Mouse (Mus musculus): ENCODE data around the gene Exoc3l4. TPM values are rescaled to one million over a fixed set of nuclear protein-coding genes. Genes with fewer than 3 reads are reported as not detected.

Gene Exoc3l4
- polyA plus RNA-seq, 1 experiment from 2014 or later, result 7.3 TPM

GRCm38 (mm10) chr12:111451561-111451960 lies 34.7 kb downstream of the Exoc3l4 start:
- ATAC-seq (replicated peaks; ENCODE audit: insufficient number of reproducible peaks, low FRiP score, low TSS enrichment, low read depth) (no peak), DNase-seq (ENCODE audit: low spot score) (no peak)
- Histone ChIP-seq H3K27ac (replicated peaks; ENCODE audit: low read depth, low read length) (no peak overlapping the region), H3K4me2 (ENCODE audit: low read depth, low read length) (no peak overlapping the region), H3K36me3 (replicated peaks; ENCODE audit: control insufficient read depth, insufficient read depth, low read depth, low read length) (no peaks in the 10 kb centered on the region), H3K4me3 (ENCODE audit: low read depth, low read length) (no peak overlapping the region), H3K9me3 (replicated peaks; ENCODE audit: control insufficient read depth, low read length) (no peaks in the 10 kb centered on the region), H3K9ac (replicated peaks; ENCODE audit: low read length) (no peak overlapping the region), H3K4me1 (ENCODE audit: control insufficient read depth, insufficient read depth, low read length) (peaks cover 11% of the 10 kb centered on the region), H3K27me3 (ENCODE audit: control insufficient read depth, insufficient read depth, low read length) (peaks cover 35% of the 10 kb centered on the region)
- WGBS, result 77% methylated on average over 7 of the region's 7 CpGs

DNA sequence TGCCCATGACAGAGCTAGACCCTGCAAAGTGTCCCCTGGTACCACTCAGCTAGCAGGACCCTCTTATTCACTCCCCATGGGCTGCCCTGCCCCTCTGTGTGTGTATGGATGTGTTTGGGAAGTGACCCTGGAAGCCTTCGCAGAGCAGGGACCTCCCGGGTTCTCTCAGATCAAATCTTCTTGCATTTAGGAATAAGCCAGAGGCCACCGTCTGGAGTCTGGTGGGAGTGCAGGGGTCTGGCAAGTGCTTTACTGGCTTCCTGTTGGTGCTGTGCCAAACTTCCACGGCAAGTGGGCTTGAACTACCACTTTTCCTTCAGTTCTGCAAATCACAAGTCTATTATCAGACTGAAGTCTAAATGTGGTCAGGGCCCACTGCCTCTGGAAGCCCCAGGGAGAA lies 37.2 kb downstream of the Exoc3l4 start:
- peaks cover 5% of the 10 kb centered on the region; the same call in 1 of the 2 replicates for H3K4me1 ChIP-seq (ENCODE audit: control insufficient read depth, insufficient read depth, low read length)
- H3K27me3 ChIP-seq (ENCODE audit: control insufficient read depth, insufficient read depth, low read length), result peaks cover 11% of the 10 kb centered on the region
- no peak overlapping the region for H3K9ac ChIP-seq (replicated peaks; ENCODE audit: low read length)
- no peak overlapping the region for H3K4me3 ChIP-seq (ENCODE audit: low read depth, low read length)
- no peaks in the 10 kb centered on the region for H3K9me3 ChIP-seq (replicated peaks; ENCODE audit: control insufficient read depth, low read length)
- no peak for DNase-seq (ENCODE audit: low spot score)
- 42% methylated on average over 4 of the region's 4 CpGs for WGBS
- no peak overlapping the region for H3K4me2 ChIP-seq (ENCODE audit: low read depth, low read length)
- no peak overlapping the region for H3K27ac ChIP-seq (replicated peaks; ENCODE audit: low read depth, low read length)
- no peak for ATAC-seq (replicated peaks; ENCODE audit: insufficient number of reproducible peaks, low FRiP score, low TSS enrichment, low read depth)
- H3K36me3 ChIP-seq (replicated peaks; ENCODE audit: control insufficient read depth, insufficient read depth, low read depth, low read length), result no peaks in the 10 kb centered on the region

DNA sequence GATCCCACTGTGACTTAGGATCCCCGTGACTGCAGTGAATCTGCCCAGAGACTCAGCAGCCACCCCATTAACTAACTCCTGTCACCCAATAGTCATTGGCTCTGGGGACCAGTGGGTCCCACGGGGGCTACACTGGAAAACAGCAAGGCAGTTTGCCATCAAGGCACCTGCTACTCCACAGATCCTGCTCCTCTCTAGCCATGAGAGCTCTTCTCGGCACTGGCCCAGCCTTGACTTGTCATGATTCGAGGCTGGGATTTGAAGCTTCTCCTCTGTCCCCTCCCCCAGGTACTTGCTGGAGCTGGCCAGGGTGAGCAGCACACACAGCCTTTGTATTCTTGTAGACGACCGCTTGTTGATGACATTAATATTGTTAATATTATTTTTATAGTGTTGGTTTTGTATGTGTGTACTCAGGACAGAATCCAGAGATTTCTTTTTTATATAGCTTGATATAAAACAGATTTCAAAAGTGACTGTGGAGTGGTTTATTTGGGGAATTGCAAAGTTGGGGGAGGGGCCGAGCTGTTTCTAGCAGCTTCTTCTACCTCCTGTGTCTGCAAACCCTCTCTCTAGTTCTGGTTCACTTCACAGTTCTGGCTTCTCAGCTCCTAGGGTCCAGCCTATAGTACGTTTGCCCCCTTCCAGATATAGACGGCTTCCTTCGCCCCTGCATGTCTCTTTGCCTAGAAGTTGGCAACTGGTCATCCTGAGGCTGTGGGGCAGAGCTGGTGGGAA lies 37.9 kb downstream of the Exoc3l4 start:
- Histone ChIP-seq H3K4me2 (ENCODE audit: low read depth, low read length) (no peak overlapping the region), H3K27me3 (ENCODE audit: control insufficient read depth, insufficient read depth, low read length) (peaks cover 7% of the 10 kb centered on the region), H3K4me1 (ENCODE audit: control insufficient read depth, insufficient read depth, low read length) (peaks cover 3% of the 10 kb centered on the region; the same call in 1 of the 2 replicates), H3K36me3 (replicated peaks; ENCODE audit: control insufficient read depth, insufficient read depth, low read depth, low read length) (no peaks in the 10 kb centered on the region), H3K9ac (replicated peaks; ENCODE audit: low read length) (no peak overlapping the region), H3K9me3 (replicated peaks; ENCODE audit: control insufficient read depth, low read length) (no peaks in the 10 kb centered on the region), H3K27ac (replicated peaks; ENCODE audit: low read depth, low read length) (no peak overlapping the region), H3K4me3 (ENCODE audit: low read depth, low read length) (no peak overlapping the region)
- ATAC-seq (replicated peaks; ENCODE audit: insufficient number of reproducible peaks, low FRiP score, low TSS enrichment, low read depth), result no peak
- 60% methylated on average over 10 of the region's 10 CpGs for WGBS
- DNase-seq (ENCODE audit: low spot score), result no peak

- 59% methylated on average over 12 of the region's 12 CpGs for WGBS
- ATAC-seq (replicated peaks; ENCODE audit: insufficient number of reproducible peaks, low FRiP score, low TSS enrichment, low read depth), result no peak
- H3K36me3 ChIP-seq (replicated peaks; ENCODE audit: control insufficient read depth, insufficient read depth, low read depth, low read length), result no peaks in the 10 kb centered on the region
- H3K27ac ChIP-seq (replicated peaks; ENCODE audit: low read depth, low read length), result no peak overlapping the region
- no peaks in the 10 kb centered on the region for H3K9me3 ChIP-seq (replicated peaks; ENCODE audit: control insufficient read depth, low read length)
- no peak overlapping the region for H3K4me2 ChIP-seq (ENCODE audit: low read depth, low read length)
- DNase-seq (ENCODE audit: low spot score), result no peak
- H3K4me1 ChIP-seq (ENCODE audit: control insufficient read depth, insufficient read depth, low read length), result peaks cover under 1% of the 10 kb centered on the region; the same call in 1 of the 2 replicates
- 0 out of 2 replicates have a peak, but pooled peaks cover under 1% of the 10 kb centered on the region for H3K27me3 ChIP-seq (ENCODE audit: control insufficient read depth, insufficient read depth, low read length)
- H3K4me3 ChIP-seq (ENCODE audit: low read depth, low read length), result no peak overlapping the region
- no peak overlapping the region for H3K9ac ChIP-seq (replicated peaks; ENCODE audit: low read length)
Observed at GRCm38 (mm10) chr12:111455311-111455846, 38.6 kb downstream of the Exoc3l4 start.

DNA sequence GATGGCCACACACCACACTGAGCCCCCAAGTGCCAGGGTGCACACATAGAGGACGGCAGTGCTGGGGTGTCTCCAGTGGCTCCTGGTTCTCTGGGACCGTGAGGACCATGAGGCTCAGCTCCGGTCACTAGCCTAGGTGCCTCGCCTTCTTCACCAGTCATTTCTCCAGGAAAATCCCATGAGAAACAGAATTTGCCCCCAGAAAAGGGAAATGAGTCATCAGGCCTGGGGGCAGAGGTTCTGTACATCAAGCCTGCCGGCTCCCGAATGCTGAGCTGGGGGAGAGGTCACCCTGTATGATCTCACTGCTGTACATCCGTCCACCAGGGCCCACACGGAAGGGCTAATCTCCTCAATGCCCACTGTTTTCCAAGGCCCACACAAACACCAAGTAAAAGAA lies 39.0 kb downstream of the Exoc3l4 start:
- Histone ChIP-seq H3K36me3 (replicated peaks; ENCODE audit: control insufficient read depth, insufficient read depth, low read depth, low read length) (no peaks in the 10 kb centered on the region), H3K9me3 (replicated peaks; ENCODE audit: control insufficient read depth, low read length) (no peaks in the 10 kb centered on the region), H3K27me3 (ENCODE audit: control insufficient read depth, insufficient read depth, low read length) (no peaks in the 10 kb centered on the region), H3K4me3 (ENCODE audit: low read depth, low read length) (no peak overlapping the region), H3K4me1 (ENCODE audit: control insufficient read depth, insufficient read depth, low read length) (no peaks in the 10 kb centered on the region), H3K27ac (replicated peaks; ENCODE audit: low read depth, low read length) (no peak overlapping the region), H3K9ac (replicated peaks; ENCODE audit: low read length) (no peak overlapping the region), H3K4me2 (ENCODE audit: low read depth, low read length) (no peak overlapping the region)
- DNase-seq (ENCODE audit: low spot score) (no peak), ATAC-seq (replicated peaks; ENCODE audit: insufficient number of reproducible peaks, low FRiP score, low TSS enrichment, low read depth) (no peak)
- WGBS, result 63% methylated on average over 8 of the region's 8 CpGs

- no peak overlapping the region for H3K9ac ChIP-seq (replicated peaks; ENCODE audit: low read length)
- H3K4me1 ChIP-seq (ENCODE audit: control insufficient read depth, insufficient read depth, low read length), result no peaks in the 10 kb centered on the region
- H3K4me2 ChIP-seq (ENCODE audit: low read depth, low read length), result no peak overlapping the region
- no peaks in the 10 kb centered on the region for H3K36me3 ChIP-seq (replicated peaks; ENCODE audit: control insufficient read depth, insufficient read depth, low read depth, low read length)
- WGBS, result 87% methylated on average over 1 of the region's 1 CpGs
- DNase-seq (ENCODE audit: low spot score) (no peak), ATAC-seq (replicated peaks; ENCODE audit: insufficient number of reproducible peaks, low FRiP score, low TSS enrichment, low read depth) (no peak)
- no peaks in the 10 kb centered on the region for H3K9me3 ChIP-seq (replicated peaks; ENCODE audit: control insufficient read depth, low read length)
- H3K27ac ChIP-seq (replicated peaks; ENCODE audit: low read depth, low read length), result no peak overlapping the region
- H3K27me3 ChIP-seq (ENCODE audit: control insufficient read depth, insufficient read depth, low read length), result no peaks in the 10 kb centered on the region
- no peak overlapping the region for H3K4me3 ChIP-seq (ENCODE audit: low read depth, low read length)
Observed at GRCm38 (mm10) chr12:111457742-111458141, 40.9 kb downstream of the Exoc3l4 start.

DNA sequence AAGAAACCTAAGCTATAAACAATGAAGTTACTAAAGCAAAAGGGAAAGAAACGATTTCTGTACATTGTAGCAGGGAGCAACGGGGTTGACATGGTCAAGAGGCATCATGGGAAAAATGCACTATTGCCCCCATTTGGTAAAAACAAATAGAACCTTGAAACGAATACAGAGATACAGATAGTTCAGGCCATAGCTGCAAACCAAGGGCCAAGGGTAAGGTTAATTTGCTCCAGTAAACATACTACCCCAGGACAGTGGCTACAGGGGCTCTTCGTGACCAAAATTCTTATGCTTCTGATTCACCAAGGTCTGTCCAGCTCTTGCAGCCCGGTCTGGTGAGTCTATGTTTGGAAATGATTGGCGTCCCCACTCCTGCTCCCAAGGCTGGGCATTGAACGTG lies 46.8 kb downstream of the Exoc3l4 start:
- Histone ChIP-seq H3K9me3 (replicated peaks; ENCODE audit: control insufficient read depth, low read length) (no peaks in the 10 kb centered on the region), H3K4me2 (ENCODE audit: low read depth, low read length) (no peak overlapping the region), H3K9ac (replicated peaks; ENCODE audit: low read length) (no peak overlapping the region), H3K27me3 (ENCODE audit: control insufficient read depth, insufficient read depth, low read length) (no peaks in the 10 kb centered on the region), H3K4me1 (ENCODE audit: control insufficient read depth, insufficient read depth, low read length) (no peaks in the 10 kb centered on the region), H3K27ac (replicated peaks; ENCODE audit: low read depth, low read length) (no peak overlapping the region), H3K36me3 (replicated peaks; ENCODE audit: control insufficient read depth, insufficient read depth, low read depth, low read length) (no peaks in the 10 kb centered on the region), H3K4me3 (ENCODE audit: low read depth, low read length) (no peak overlapping the region)
- 82% methylated on average over 7 of the region's 7 CpGs for WGBS
- DNase-seq (ENCODE audit: low spot score) (no peak), ATAC-seq (replicated peaks; ENCODE audit: insufficient number of reproducible peaks, low FRiP score, low TSS enrichment, low read depth) (no peak)

- ATAC-seq (replicated peaks; ENCODE audit: insufficient number of reproducible peaks, low FRiP score, low TSS enrichment, low read depth), result no peak
- DNase-seq (ENCODE audit: low spot score), result no peak
- Histone ChIP-seq H3K27ac (replicated peaks; ENCODE audit: low read depth, low read length) (no peak overlapping the region), H3K36me3 (replicated peaks; ENCODE audit: control insufficient read depth, insufficient read depth, low read depth, low read length) (no peaks in the 10 kb centered on the region), H3K9me3 (replicated peaks; ENCODE audit: control insufficient read depth, low read length) (no peaks in the 10 kb centered on the region), H3K4me2 (ENCODE audit: low read depth, low read length) (no peak overlapping the region), H3K4me1 (ENCODE audit: control insufficient read depth, insufficient read depth, low read length) (no peaks in the 10 kb centered on the region), H3K9ac (replicated peaks; ENCODE audit: low read length) (no peak overlapping the region), H3K4me3 (ENCODE audit: low read depth, low read length) (no peak overlapping the region), H3K27me3 (ENCODE audit: control insufficient read depth, insufficient read depth, low read length) (no peaks in the 10 kb centered on the region)
- 91% methylated on average over 3 of the region's 3 CpGs for WGBS
Observed at GRCm38 (mm10) chr12:111466369-111466768, 49.6 kb downstream of the Exoc3l4 start.
